ENCODE assay signal across 25 mouse cellular contexts in genomic region chr1:93142871-93143270, GRCm38 (mm10). TPM values are rescaled to one million over a fixed set of nuclear protein-coding genes. Genes with fewer than 3 reads are reported as not detected.
"Had no signal": no experiment of that assay in that cellular context is flagged by ENCODE, and none has a peak within 500 bp of the region (broad histone marks: within the 10 kb centered on the region; RNA-seq: fewer than 3 reads in every experiment).

No protein-coding gene starts in this region.

- H3K9ac ChIP-seq: lung, embryonic 14.5 days; midbrain, embryonic 12.5 days; neural tube, embryonic 13.5 days; neural tube, embryonic 15.5 days; stomach, embryonic 15.5 days had no signal

- H3K4me3 ChIP-seq: midbrain, embryonic 10.5 days; midbrain, embryonic 12.5 days; myocyte; neural tube, embryonic 13.5 days; neural tube, embryonic 15.5 days; stomach, embryonic 15.5 days had no signal

- DNase-seq: lung, adult 18-20 months; lung, embryonic 14.5 days; lung, postnatal 10 days; lung, postnatal 4 days; midbrain, embryonic 14.5 days; retina, postnatal 1 day; right cerebral cortex, postnatal 14 days; thymus, adult 2 months; thymus, postnatal 25 days; thymus, postnatal 4 days had no signal

- H3K4me1 ChIP-seq: midbrain, embryonic 12.5 days; neural tube, embryonic 13.5 days; neural tube, embryonic 15.5 days; stomach, embryonic 15.5 days had no signal

- H3K36me3 ChIP-seq: midbrain, embryonic 10.5 days; midbrain, embryonic 12.5 days; neural tube, embryonic 13.5 days; neural tube, embryonic 15.5 days; stomach, embryonic 15.5 days had no signal

- H3K27me3 ChIP-seq: midbrain, embryonic 12.5 days; neural tube, embryonic 13.5 days; neural tube, embryonic 15.5 days; stomach, embryonic 15.5 days had no signal

- H3K27ac ChIP-seq: midbrain, embryonic 10.5 days; midbrain, embryonic 12.5 days; neural tube, embryonic 13.5 days; neural tube, embryonic 15.5 days; stomach, embryonic 15.5 days; stomach, postnatal 0 days had no signal

RNA-seq across cellular contexts. Expression of gene Agxt, which starts 7.8 kb away (rescaled TPM):
- total RNA-seq: megakaryocyte, adult 5-6 weeks; megakaryocyte-erythroid progenitor cell, adult 5-6 weeks had no signal
- polyA plus RNA-seq: lung, embryonic 14.5 days; lung, embryonic 16.5 days; midbrain, embryonic 10.5 days; midbrain, embryonic 12.5 days; midbrain, embryonic 14.5 days; midbrain, embryonic 16.5 days; myocyte; neural tube, embryonic 11.5 days; neural tube, embryonic 13.5 days; neural tube, embryonic 15.5 days; spleen, adult 2 months; testis, adult 2 months; urinary bladder, adult 2 months had no signal

RNA-seq across cellular contexts. Expression of gene 2310007B03Rik, which starts 17.9 kb away (rescaled TPM):
- total RNA-seq: megakaryocyte, adult 5-6 weeks; megakaryocyte-erythroid progenitor cell, adult 5-6 weeks had no signal
- polyA plus RNA-seq: midbrain, embryonic 14.5 days; neural tube, embryonic 13.5 days; spleen, adult 2 months; testis, adult 2 months had no signal

RNA-seq across cellular contexts. Expression of gene Crocc2, which starts 25.7 kb away (rescaled TPM):
- total RNA-seq: megakaryocyte, adult 5-6 weeks; megakaryocyte-erythroid progenitor cell, adult 5-6 weeks had no signal
- polyA plus RNA-seq: myocyte had no signal

RNA-seq across cellular contexts. Expression of gene Kif1a, which starts 41.1 kb away (rescaled TPM):
- total RNA-seq: megakaryocyte, adult 5-6 weeks; megakaryocyte-erythroid progenitor cell, adult 5-6 weeks had no signal
